Mouse (Mus musculus) heart, adult 2 months (tissue): ENCODE results near the gene Sap30l.

ENCODE experiments used
- CTCF ChIP-seq: fragments of 200-600 bp; IDR thresholded peaks from 2 replicates; pipeline ENCODE4 v1.8.1; 2022; ENCODE audit warnings: antibody characterized with exemption, mild to moderate bottlenecking, moderate library complexity
- EP300 ChIP-seq: fragments of 200-500 bp; IDR thresholded peaks from 2 replicates; pipeline ENCODE4 v1.6.1; 2011; ENCODE audit warnings: low read depth, low read length, control low read depth; ENCODE audit not compliant: insufficient read depth
- POLR2A ChIP-seq: fragments of 200-500 bp; IDR thresholded peaks from 2 replicates; pipeline ENCODE4 v1.6.1; 2011; ENCODE audit warnings: mild to moderate bottlenecking, low read depth, low read length, control low read depth; ENCODE audit not compliant: insufficient read depth

DNA sequence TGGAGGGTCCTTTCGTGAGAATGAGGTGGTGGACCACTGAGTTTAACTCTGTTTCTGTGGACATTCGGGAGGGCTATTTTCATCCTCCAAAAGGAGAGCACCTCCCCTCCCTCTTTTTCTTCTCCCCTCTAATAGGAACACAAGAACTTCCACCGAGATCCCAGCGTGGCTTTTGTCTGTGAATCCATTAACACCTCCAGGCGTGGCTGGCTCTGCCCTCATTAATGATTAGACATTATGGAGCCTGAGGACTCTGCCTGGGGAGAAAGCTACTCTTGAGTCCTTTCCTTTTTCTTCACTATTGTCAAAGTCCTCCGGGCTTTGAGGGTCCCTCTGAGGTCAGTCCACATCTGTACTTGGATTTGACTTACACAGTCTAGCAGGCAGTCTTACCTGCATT is 34.3 kb upstream of the Sap30l start:
- TF ChIP-seq EP300 (no peak), CTCF (no peak), POLR2A (no peak)
